Mouse (Mus musculus) monocyte, adult 59 days (primary cell): ENCODE data around the gene Gm32802. TPM values are rescaled to one million over a fixed set of nuclear protein-coding genes. Genes with fewer than 3 reads are reported as not detected.

ENCODE experiments used
- total RNA-seq, 2 experiments: library from RNA; stranded (reverse); gene quantifications; one replicate each; pipeline ENCODE4 v1.2.4; 2023

Gene Gm32802
- total RNA-seq, result under 1 TPM; 0.45 to 0.94 TPM

DNA sequence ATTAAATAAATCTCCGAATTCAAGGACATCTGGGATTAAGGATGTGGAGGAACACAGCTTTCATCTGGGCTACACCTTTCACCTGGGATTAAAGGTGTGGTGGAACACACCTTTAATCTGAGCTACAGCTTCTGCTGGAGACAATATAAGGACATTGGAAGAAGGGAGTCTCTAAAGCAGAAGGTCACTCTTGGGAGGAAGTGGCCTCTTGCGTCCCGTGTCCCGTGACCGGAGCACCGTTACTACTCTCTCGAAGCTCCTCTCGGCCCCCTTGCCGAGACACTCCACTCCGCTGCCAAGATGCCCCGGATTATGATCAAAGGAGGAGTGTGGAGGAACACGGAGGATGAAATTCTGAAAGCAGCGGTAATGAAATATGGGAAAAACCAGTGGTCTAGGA is at the start of gene Gm32802:
Gene Gm32802, plus strand, starts transcription at position 301 of the 400 bp plus-strand sequence.

DNA sequence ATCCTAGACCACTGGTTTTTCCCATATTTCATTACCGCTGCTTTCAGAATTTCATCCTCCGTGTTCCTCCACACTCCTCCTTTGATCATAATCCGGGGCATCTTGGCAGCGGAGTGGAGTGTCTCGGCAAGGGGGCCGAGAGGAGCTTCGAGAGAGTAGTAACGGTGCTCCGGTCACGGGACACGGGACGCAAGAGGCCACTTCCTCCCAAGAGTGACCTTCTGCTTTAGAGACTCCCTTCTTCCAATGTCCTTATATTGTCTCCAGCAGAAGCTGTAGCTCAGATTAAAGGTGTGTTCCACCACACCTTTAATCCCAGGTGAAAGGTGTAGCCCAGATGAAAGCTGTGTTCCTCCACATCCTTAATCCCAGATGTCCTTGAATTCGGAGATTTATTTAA is 17.8 kb upstream of the Gm32802 start, which contains the start of gene Gm32717:
Gene Gm32717, minus strand, starts transcription at position 101 of the 400 bp plus-strand sequence.

DNA sequence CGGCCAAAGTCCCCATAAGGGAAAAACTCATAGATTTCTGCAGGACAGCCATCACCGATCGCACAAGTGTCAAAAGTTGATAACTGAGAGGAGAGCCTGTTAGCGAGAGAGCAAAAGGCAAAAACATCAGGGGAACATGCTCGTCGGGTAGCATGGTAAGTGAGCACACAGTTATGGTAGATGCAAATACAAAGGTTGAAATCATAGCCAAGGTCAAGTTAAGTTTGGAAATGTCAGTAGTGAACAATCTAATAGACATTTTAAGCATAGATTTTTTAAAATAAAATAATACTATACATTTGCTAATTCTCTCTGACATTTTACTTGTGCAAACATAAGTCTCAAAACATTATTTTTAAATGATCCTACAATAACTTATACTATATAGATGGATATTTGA is 36.5 kb downstream of the Gm32802 start, which contains the start of gene Iltifb:
Gene Iltifb, minus strand, starts transcription at position 101 of the 400 bp plus-strand sequence.

Other genes with a start within 250 kb of the Gm32802 start
- gene Mdm1, start 116.9 kb upstream of the Gm32802 start, total RNA-seq, result 10 to 100 TPM; 43.5 to 50.7 TPM
- gene Il22, start 53.7 kb upstream of the Gm32802 start, total RNA-seq, result not detected
- under 1 TPM; 0.45 to 0.94 TPM for gene Gm32717, start 17.9 kb upstream of the Gm32802 start, total RNA-seq
- not detected for gene Iltifb, start 36.4 kb downstream of the Gm32802 start, total RNA-seq
- not detected for gene Gm9040, start 68.3 kb downstream of the Gm32802 start, total RNA-seq
- not detected for gene Gm9044, start 73.7 kb downstream of the Gm32802 start, total RNA-seq
- gene Gm9045, start 79.1 kb downstream of the Gm32802 start, total RNA-seq, result not detected
- gene Gm9046, start 84.6 kb downstream of the Gm32802 start, total RNA-seq, result not detected
- gene Gm9048, start 90.0 kb downstream of the Gm32802 start, total RNA-seq, result not detected
- not detected for gene Gm9049, start 95.4 kb downstream of the Gm32802 start, total RNA-seq
- gene Ifng, start 182.4 kb downstream of the Gm32802 start, total RNA-seq, result not detected